ENCODE assay signal across 8 mouse cellular contexts in the genomic region with DNA sequence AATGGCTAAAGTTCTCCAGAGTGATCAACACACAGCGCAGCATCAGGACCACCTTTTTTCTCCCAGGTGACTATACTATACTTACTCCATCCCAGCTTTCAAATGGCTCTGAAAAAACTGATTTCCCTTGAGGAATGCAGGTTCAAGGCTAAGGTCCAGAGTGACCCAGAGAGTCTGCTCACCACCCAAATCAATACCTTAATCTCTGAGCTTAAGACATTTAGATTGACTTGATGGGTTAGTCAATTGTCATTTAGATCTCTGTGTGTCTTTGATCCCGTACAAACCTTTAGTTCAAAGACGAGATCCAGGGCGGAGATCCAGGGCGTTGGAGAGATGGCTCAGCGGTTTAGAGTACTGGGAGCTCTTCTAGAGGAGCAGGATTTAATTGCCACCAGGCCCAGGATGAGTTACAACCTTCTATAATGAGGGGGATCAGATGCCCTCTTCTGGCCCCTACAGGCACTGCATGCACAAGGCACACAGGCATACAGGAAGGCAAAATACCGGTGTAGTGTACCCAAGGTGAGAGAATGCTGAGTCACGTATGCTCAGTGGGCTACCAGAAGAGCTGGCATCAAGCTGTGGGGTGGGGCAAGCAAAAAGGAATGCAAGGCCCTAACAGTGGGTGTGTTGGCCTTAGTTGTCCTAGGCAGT. TPM values are rescaled to one million over a fixed set of nuclear protein-coding genes. Genes with fewer than 3 reads are reported as not detected.
DNase-seq lines count a peak whose midpoint lies in the region; ATAC-seq lines count a peak whose summit lies in the region.

No protein-coding gene starts in this region.

- no peaks in the 10 kb centered on the region for H3K27me3 ChIP-seq in heart, embryonic 13.5 days (replicated peaks)
- H3K27me3 ChIP-seq in kidney, embryonic 14.5 days (ENCODE audit: control insufficient read depth, insufficient read depth, low read length): no peaks in the 10 kb centered on the region

- H3K4me1 ChIP-seq in heart, embryonic 13.5 days: peaks cover 42% of the 10 kb centered on the region
- peaks cover 25% of the 10 kb centered on the region for H3K4me1 ChIP-seq in kidney, embryonic 14.5 days (ENCODE audit: control insufficient read depth, insufficient read depth, low read length)

- no peak overlapping the region for H3K4me3 ChIP-seq in heart, embryonic 13.5 days
- no peak overlapping the region for H3K4me3 ChIP-seq in kidney, embryonic 14.5 days (ENCODE audit: low read length)

- H3K27ac ChIP-seq in heart, embryonic 13.5 days (replicated peaks): 0 out of 2 replicates have a peak overlapping the region, but pooled peaks have one; percentile 3
- H3K27ac ChIP-seq in kidney, embryonic 14.5 days (ENCODE audit: low read depth, low read length): no peak overlapping the region

- no peaks in the 10 kb centered on the region for H3K9me3 ChIP-seq in heart, embryonic 13.5 days
- no peaks in the 10 kb centered on the region for H3K9me3 ChIP-seq in kidney, embryonic 14.5 days (ENCODE audit: control insufficient read depth, low read length)

- ATAC-seq in heart, embryonic 13.5 days (ENCODE audit: extremely low read depth, insufficient number of reproducible peaks, low FRiP score, low TSS enrichment): no peak
- ATAC-seq in kidney, embryonic 14.5 days (ENCODE audit: low FRiP score, low TSS enrichment): peak; percentile 26; the same call in 1 of the 2 replicates

- H3K9ac ChIP-seq in heart, embryonic 13.5 days: no peak overlapping the region
- no peak overlapping the region for H3K9ac ChIP-seq in kidney, embryonic 14.5 days (ENCODE audit: low read depth, low read length)

- WGBS in heart, embryonic 13.5 days: 72% methylated on average over 8 of the region's 8 CpGs
- WGBS in kidney, embryonic 14.5 days: 61% methylated on average over 8 of the region's 8 CpGs

- DNase-seq in heart, adult 18-20 months: no peak
- DNase-seq in CD8-positive naive resting alpha-beta T cell, adult 2 months (ENCODE audit: low read depth in 2 of 2, low spot score in 2 of 2): peak; percentile 17 to 56
- DNase-seq in brain, adult 2 months (ENCODE audit: low read depth, low spot score): peak; percentile 6
- DNase-seq in lung, postnatal 36 days: peak; percentile 64
- DNase-seq in frontal cortex, postnatal 14 days (ENCODE audit: low spot score in 2 of 2): no peak
- no peak for DNase-seq in frontal cortex, postnatal 36 days (ENCODE audit: low spot score in 2 of 2)

- H3K4me2 ChIP-seq in heart, embryonic 13.5 days: no peak overlapping the region; the same call in 1 of the 2 replicates
- H3K4me2 ChIP-seq in kidney, embryonic 14.5 days (replicated peaks; ENCODE audit: low read depth, low read length): no peak overlapping the region

- peaks cover 43% of the 10 kb centered on the region for H3K36me3 ChIP-seq in heart, embryonic 13.5 days
- H3K36me3 ChIP-seq in kidney, embryonic 14.5 days (ENCODE audit: control insufficient read depth, insufficient read depth, low read length): peaks cover 45% of the 10 kb centered on the region

RNA-seq across cellular contexts. Expression of gene Igf2bp1, which starts 24.9 kb away (rescaled TPM):
- polyA plus RNA-seq in heart, embryonic 13.5 days (2015; fragmentation: Nextera tagmentation; extraction: Ambion mirVana): 39.3 and 42.0 TPM in 2 replicates
- total RNA-seq in heart, adult 18-20 months (2021): under 1 TPM; 0.05 to 0.35 TPM
- 42.1 and 54.2 TPM in 2 replicates for polyA plus RNA-seq in kidney, embryonic 14.5 days (2014; fragmentation: Nextera tagmentation; extraction: Ambion mirVana)

RNA-seq across cellular contexts. Expression of gene Gip, which starts 43.5 kb away (rescaled TPM):
- polyA plus RNA-seq in heart, embryonic 13.5 days (2015; fragmentation: Nextera tagmentation; extraction: Ambion mirVana): not detected in 2 replicates
- not detected for total RNA-seq in heart, adult 18-20 months (2021)
- not detected in 2 replicates for polyA plus RNA-seq in kidney, embryonic 14.5 days (2014; fragmentation: Nextera tagmentation; extraction: Ambion mirVana)

RNA-seq across cellular contexts. Expression of gene Snf8, which starts 53.8 kb away (rescaled TPM):
- polyA plus RNA-seq in heart, embryonic 13.5 days (2015; fragmentation: Nextera tagmentation; extraction: Ambion mirVana): 68.3 and 74.7 TPM in 2 replicates
- total RNA-seq in heart, adult 18-20 months (2021): 10 to 100 TPM; 43.6 to 44.9 TPM
- polyA plus RNA-seq in kidney, embryonic 14.5 days (2014; fragmentation: Nextera tagmentation; extraction: Ambion mirVana): 34.2 and 63.5 TPM in 2 replicates

Comparison
In these comparisons a context has a peak if more than half of its experiments do, and no peak if none do; other contexts are left out.
1. DNase-seq: peak in CD8-positive naive resting alpha-beta T cell, adult 2 months (2 of 2), brain, adult 2 months (single experiment) and lung, postnatal 36 days (single experiment); none in heart, adult 18-20 months (0 of 2), frontal cortex, postnatal 14 days (0 of 2) and frontal cortex, postnatal 36 days (0 of 2).